Mouse (Mus musculus) MEL (cell line): Measurements from ENCODE around the gene Lrrc4b. TPM values are rescaled to one million over a fixed set of nuclear protein-coding genes. Genes with fewer than 3 reads are reported as not detected.

ENCODE experiments used
- DNase-seq: peaks from one replicate; pipeline ENCODE4 v3.0.0; 2011; ENCODE audit warnings: low read depth, low spot score
- H3K27ac ChIP-seq: 2 replicates; pipeline ENCODE4 v1.5.1; 2012; ENCODE audit warnings: low read depth, mild to moderate bottlenecking, control low read depth, low read length, moderate library complexity; ENCODE audit not compliant: control insufficient read depth
- H3K27me3 ChIP-seq, 2 experiments: fragments of 150-350 bp in 1 of 2; sonication (generic) in 1 of 2; 2 replicates each; pipeline ENCODE4 v1.6.1; 2012; ENCODE audit warnings: low read length in 2 of 2, mild to moderate bottlenecking in 2 of 2, improper control_type of control experiment in 1 of 2, moderate library complexity in 1 of 2; ENCODE audit not compliant: insufficient read depth in 2 of 2, control insufficient read depth in 1 of 2
- H3K36me3 ChIP-seq, 2 experiments: 2 replicates each; pipeline ENCODE4 v1.6.1; 2012 to 2014; ENCODE audit warnings: low read length in 2 of 2, improper control_type of control experiment in 1 of 2, inconsistent platforms in 1 of 2, mild to moderate bottlenecking in 1 of 2; ENCODE audit not compliant: insufficient read depth in 2 of 2, control insufficient read depth in 1 of 2
- H3K4me1 ChIP-seq, 2 experiments: fragments of 150-350 bp in 1 of 2; sonication (generic) in 1 of 2; 2 replicates each; pipeline ENCODE4 v1.6.1; 2012; ENCODE audit warnings: low read length in 2 of 2, improper control_type of control experiment in 1 of 2, mild to moderate bottlenecking in 1 of 2; ENCODE audit not compliant: insufficient read depth in 2 of 2, control insufficient read depth in 1 of 2
- H3K4me3 ChIP-seq, 2 experiments: fragments of 150-350 bp in 1 of 2; sonication (generic) in 1 of 2; 2 replicates each; pipeline ENCODE4 v1.5.1; 2012; ENCODE audit warnings: low read depth in 2 of 2, low read length in 2 of 2, mild to moderate bottlenecking in 2 of 2, moderate library complexity in 2 of 2, control low read depth in 1 of 2, improper control_type of control experiment in 1 of 2; ENCODE audit not compliant: control insufficient read depth in 1 of 2, insufficient read depth in 1 of 2
- H3K79me2 ChIP-seq: 2 replicates; pipeline ENCODE4 v1.6.1; 2012; ENCODE audit warnings: mild to moderate bottlenecking, low read length, moderate library complexity; ENCODE audit not compliant: control insufficient read depth, poor library complexity, insufficient read depth
- H3K9ac ChIP-seq: 2 replicates; pipeline ENCODE4 v1.6.1; 2012; ENCODE audit warnings: low read depth, mild to moderate bottlenecking, control low read depth, low read length, moderate library complexity; ENCODE audit not compliant: control insufficient read depth, poor library complexity, severe bottlenecking
- H3K9me3 ChIP-seq: fragments of 150-350 bp; sonication (generic); replicated peaks from 2 replicates; pipeline ENCODE4 v1.6.1; 2012; ENCODE audit warnings: mild to moderate bottlenecking, low read length, improper control_type of control experiment, moderate library complexity; ENCODE audit not compliant: insufficient read depth
- BHLHE40 ChIP-seq: IDR thresholded peaks from 2 replicates; pipeline ENCODE4 v1.6.1; 2012; ENCODE audit warnings: low read depth, mild to moderate bottlenecking, inconsistent platforms, low read length, improper control_type of control experiment, borderline replicate concordance
- CHD1 ChIP-seq: IDR thresholded peaks from 2 replicates; pipeline ENCODE4 v1.6.1; 2012; ENCODE audit warnings: low read depth, mild to moderate bottlenecking, inconsistent platforms, low read length, improper control_type of control experiment
- CTCF ChIP-seq, 3 experiments: IDR thresholded peaks in 2 of 3; conservative IDR thresholded peaks in 1 of 3; 2 replicates each; pipeline ENCODE4 v1.5.1; 2011 to 2012; ENCODE audit warnings: low read length in 3 of 3, low read depth in 2 of 3, mild to moderate bottlenecking in 2 of 3, improper control_type of control experiment in 1 of 3, inconsistent platforms in 1 of 3, mixed read lengths in 1 of 3, moderate library complexity in 1 of 3; ENCODE audit not compliant: control insufficient read depth in 1 of 3, insufficient read depth in 1 of 3, poor library complexity in 1 of 3, severe bottlenecking in 1 of 3
- ELF1 ChIP-seq: IDR thresholded peaks from 2 replicates; pipeline ENCODE4 v1.6.1; 2014; ENCODE audit warnings: low read depth, mild to moderate bottlenecking, inconsistent platforms, low read length, improper control_type of control experiment, moderate library complexity
- ETS1 ChIP-seq: IDR thresholded peaks from 2 replicates; pipeline ENCODE4 v1.6.1; 2012; ENCODE audit warnings: low read depth, mild to moderate bottlenecking, inconsistent platforms, low read length, improper control_type of control experiment, moderate library complexity
- GABPA ChIP-seq: IDR thresholded peaks from 2 replicates; pipeline ENCODE4 v1.6.1; 2012; ENCODE audit warnings: low read depth, mild to moderate bottlenecking, inconsistent platforms, low read length, improper control_type of control experiment, moderate library complexity
- GATA1 ChIP-seq: IDR thresholded peaks from 2 replicates; pipeline ENCODE4 v1.6.1; 2011; ENCODE audit warnings: low read depth, low read length, improper control_type of control experiment
- HCFC1 ChIP-seq: IDR thresholded peaks from 2 replicates; pipeline ENCODE4 v1.6.1; 2012; ENCODE audit warnings: low read depth, mild to moderate bottlenecking, inconsistent platforms, low read length, improper control_type of control experiment, moderate library complexity
- JUND ChIP-seq: IDR thresholded peaks from 2 replicates; pipeline ENCODE4 v1.6.1; 2011; ENCODE audit warnings: low read depth, mild to moderate bottlenecking, improper control_type of control experiment, low read length
- KAT2A ChIP-seq: conservative IDR thresholded peaks from 2 replicates; pipeline ENCODE4 v1.6.1; 2012; ENCODE audit warnings: low read depth, low read length, improper control_type of control experiment, inconsistent platforms
- MAFK ChIP-seq: IDR thresholded peaks from 2 replicates; pipeline ENCODE4 v1.6.1; 2011; ENCODE audit warnings: low read depth, mild to moderate bottlenecking, low read length, improper control_type of control experiment, borderline replicate concordance
- MAX ChIP-seq: IDR thresholded peaks from 2 replicates; pipeline ENCODE4 v1.6.1; 2011; ENCODE audit warnings: low read length, improper control_type of control experiment
- MAZ ChIP-seq: IDR thresholded peaks from 2 replicates; pipeline ENCODE4 v1.6.1; 2012; ENCODE audit warnings: low read depth, mild to moderate bottlenecking, inconsistent platforms, low read length, improper control_type of control experiment
- MYB ChIP-seq: IDR thresholded peaks from 2 replicates; pipeline ENCODE4 v1.6.1; 2011; ENCODE audit warnings: mild to moderate bottlenecking, low read depth, low read length, improper control_type of control experiment
- MYC ChIP-seq: IDR thresholded peaks from 2 replicates; pipeline ENCODE4 v1.6.1; 2011; ENCODE audit warnings: low read depth, mild to moderate bottlenecking, low read length, improper control_type of control experiment, moderate library complexity
- NELFE ChIP-seq: IDR thresholded peaks from 2 replicates; pipeline ENCODE4 v1.6.1; 2011; ENCODE audit warnings: low read depth, low read length, improper control_type of control experiment
- POLR2AphosphoS5 ChIP-seq: IDR thresholded peaks from 2 replicates; pipeline ENCODE4 v1.6.1; 2012; ENCODE audit warnings: low read depth, borderline replicate concordance, mild to moderate bottlenecking, inconsistent platforms, low read length, moderate library complexity, mixed read lengths
- RAD21 ChIP-seq: IDR thresholded peaks from 2 replicates; pipeline ENCODE4 v1.6.1; 2011; ENCODE audit warnings: mild to moderate bottlenecking, low read depth, low read length, improper control_type of control experiment
- RCOR1 ChIP-seq: IDR thresholded peaks from 2 replicates; pipeline ENCODE4 v1.6.1; 2012; ENCODE audit warnings: low read depth, mild to moderate bottlenecking, inconsistent platforms, low read length, improper control_type of control experiment
- SIN3A ChIP-seq: IDR thresholded peaks from 2 replicates; pipeline ENCODE4 v1.6.1; 2012; ENCODE audit warnings: low read length, improper control_type of control experiment, inconsistent platforms
- SMC3 ChIP-seq: IDR thresholded peaks from 2 replicates; pipeline ENCODE4 v1.6.1; 2011; ENCODE audit warnings: low read depth, low read length, improper control_type of control experiment
- TBP ChIP-seq: IDR thresholded peaks from 2 replicates; pipeline ENCODE4 v1.8.0; 2011; ENCODE audit warnings: low read depth, low read length, improper control_type of control experiment
- TCF12 ChIP-seq: IDR thresholded peaks from 2 replicates; pipeline ENCODE4 v1.6.1; 2014; ENCODE audit warnings: low read depth, mild to moderate bottlenecking, inconsistent platforms, low read length, improper control_type of control experiment, moderate library complexity
- USF2 ChIP-seq, 2 experiments: IDR thresholded peaks; 2 replicates each; pipeline ENCODE4 v1.6.1; 2011 to 2012; ENCODE audit warnings: improper control_type of control experiment in 2 of 2, low read length in 2 of 2, borderline replicate concordance in 1 of 2, inconsistent platforms in 1 of 2, low read depth in 1 of 2, mild to moderate bottlenecking in 1 of 2; ENCODE audit not compliant: insufficient read depth in 1 of 2
- ZKSCAN1 ChIP-seq: IDR thresholded peaks from 2 replicates; pipeline ENCODE4 v1.6.1; 2012; ENCODE audit warnings: low read depth, mild to moderate bottlenecking, inconsistent platforms, low read length, improper control_type of control experiment, moderate library complexity
- polyA plus RNA-seq, 2 experiments: library from polyadenylated mRNA; stranded (reverse) in 1 of 2; unstranded in 1 of 2; fragments of >175 nt in 1 of 2; fragments of >200 nt in 1 of 2; gene quantifications; 2 replicates each; pipeline versions ENCODE4 v1.2.1 to v1.2.4; 2012; ENCODE audit warnings: low replicate concordance in 2 of 2, low read depth in 1 of 2; ENCODE audit not compliant: insufficient read length in 2 of 2, insufficient read depth in 1 of 2, missing spikeins in 1 of 2
- total RNA-seq: library from RNA; depleted of rRNA; stranded (reverse); fragments of 300-350 nt; gene quantifications from 2 replicates; pipeline ENCODE4 v1.2.3, GENCODE M21; 2012

Lrrc4b gene
- total and polyA plus RNA-seq, 3 experiments, result 0.58 to 4.4 TPM; not detected in 1

GRCm38 (mm10) chr7:44462218-44463055 is 33.6 kb downstream of the Lrrc4b start:
- no peak for DNase-seq
- Histone ChIP-seq H3K4me3 (no peak overlapping the region), H3K4me1 (0 out of 4 replicates have a peak, but pooled peaks cover 0 to 3% of the 10 kb centered on the region in 2 experiments)

DNA sequence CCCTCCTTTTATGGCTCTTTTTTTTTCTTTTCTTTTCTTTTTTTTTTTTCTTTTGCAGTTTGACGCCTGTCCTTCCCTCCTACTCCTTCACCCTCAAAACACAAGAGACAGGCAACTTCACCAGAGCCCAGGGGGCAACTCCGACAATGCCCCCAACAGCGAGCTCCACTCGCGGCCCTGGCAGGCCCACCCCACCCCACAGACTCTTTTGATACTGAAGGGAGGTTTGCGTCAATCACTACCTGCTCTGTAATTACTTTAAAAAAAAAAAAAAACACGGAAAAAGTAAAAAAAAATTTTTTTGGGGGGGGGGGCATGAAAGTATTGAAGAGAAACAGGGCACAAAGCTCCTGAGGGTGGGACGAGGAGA is 34.2 kb downstream of the Lrrc4b start:
- H3K27me3 ChIP-seq, result no peaks in the 10 kb centered on the region
- H3K27ac ChIP-seq, result no peak overlapping the region
- no peaks in the 10 kb centered on the region for H3K36me3 ChIP-seq
- no peak for DNase-seq
- no peaks in the 10 kb centered on the region; the same call in 1 of the 2 replicates for H3K79me2 ChIP-seq
- H3K4me1 ChIP-seq, result 0 out of 4 replicates have a peak, but pooled peaks cover 0 to 3% of the 10 kb centered on the region in 2 experiments
- no peak overlapping the region for H3K9ac ChIP-seq
- no peak overlapping the region for H3K4me3 ChIP-seq
- TF ChIP-seq JUND (no peak), HCFC1 (no peak), MAZ (no peak), ZKSCAN1 (no peak), POLR2AphosphoS5 (no peak), CTCF (IDR thresholded peaks at IDR 0.05 in 2 of 3, conservative IDR thresholded peaks at IDR 0.05 in 1 of 3; ENCODE audit: control insufficient read depth in 1 of 3, insufficient read depth in 1 of 3, low read depth in 2 of 3, low read length in 3 of 3, poor library complexity in 1 of 3, severe bottlenecking in 1 of 3) (no peak), SIN3A (no peak), NELFE (no peak), MYB (no peak), TBP (no peak), GATA1 (no peak), SMC3 (no peak), GABPA (no peak)
- no peaks in the 10 kb centered on the region for H3K9me3 ChIP-seq

More at GRCm38 (mm10) chr7:44462218-44463055, 33.6 kb downstream of the Lrrc4b start:
- no peak overlapping the region for H3K9ac ChIP-seq
- no peaks in the 10 kb centered on the region for H3K27me3 ChIP-seq
- no peak overlapping the region for H3K27ac ChIP-seq
- H3K36me3 ChIP-seq, result no peaks in the 10 kb centered on the region
- no peaks in the 10 kb centered on the region for H3K9me3 ChIP-seq
- no peaks in the 10 kb centered on the region for H3K79me2 ChIP-seq
- no peak for TF ChIP-seq RAD21
- TF ChIP-seq SIN3A, result no peak
- no peak for TF ChIP-seq TCF12
- TF ChIP-seq RCOR1, result no peak
- no peak for TF ChIP-seq USF2 (IDR thresholded peaks at IDR 0.05; ENCODE audit: borderline replicate concordance in 1 of 2, insufficient read depth in 1 of 2, low read depth in 1 of 2, low read length in 2 of 2)
- no peak for TF ChIP-seq GATA1
- TF ChIP-seq ELF1, result no peak
- TF ChIP-seq MAX, result no peak
- no peak for TF ChIP-seq MYC
- TF ChIP-seq POLR2AphosphoS5, result no peak
- no peak for TF ChIP-seq MAFK
- TF ChIP-seq JUND, result no peak
- TF ChIP-seq ETS1, result no peak
- TF ChIP-seq BHLHE40, result no peak
- no peak for TF ChIP-seq KAT2A
- no peak for TF ChIP-seq CHD1
- TF ChIP-seq, all 39 proteins: peak for 0
